Mouse (Mus musculus): ENCODE data around the gene Cep128. TPM values are rescaled to one million over a fixed set of nuclear protein-coding genes. Genes with fewer than 3 reads are reported as not detected.
A peak's percentile ranks its signal among the peaks of the same experiment; 100 is the strongest.

Cep128 gene
- polyA plus RNA-seq, 1 experiment from 2014 or later, result 1.5 TPM

- Histone ChIP-seq H3K36me3 (ENCODE audit: control insufficient read depth, insufficient read depth, low read length) (no peaks in the 10 kb centered on the region), H3K9ac (ENCODE audit: low read length) (no peak overlapping the region), H3K4me3 (ENCODE audit: low read depth, low read length) (no peak overlapping the region), H3K27ac (replicated peaks) (no peak overlapping the region), H3K4me1 (replicated peaks; ENCODE audit: control insufficient read depth, insufficient read depth) (no peaks in the 10 kb centered on the region), H3K4me2 (replicated peaks; ENCODE audit: low read depth) (no peak overlapping the region), H3K27me3 (ENCODE audit: control insufficient read depth, insufficient read depth, low read length) (no peaks in the 10 kb centered on the region), H3K9me3 (ENCODE audit: control insufficient read depth, low read length) (no peaks in the 10 kb centered on the region)
- TF ChIP-seq CTCF (IDR thresholded peaks at IDR 0.05; ENCODE audit: low read depth) (no peak), EP300 (optimal IDR thresholded peaks at IDR 0.05) (no peak)
- WGBS, result 80% methylated on average over 4 of the region's 4 CpGs
- DNase-seq (ENCODE audit: low spot score) (no peak), ATAC-seq (ENCODE audit: low FRiP score, low TSS enrichment) (no peak)
Observed at GRCm38 (mm10) chr12:91103316-91103715, 280.9 kb downstream of the Cep128 start.

GRCm38 (mm10) chr12:91097869-91098268 lies 286.3 kb downstream of the Cep128 start:
- no peaks in the 10 kb centered on the region for H3K27me3 ChIP-seq (ENCODE audit: control insufficient read depth, insufficient read depth, low read length)
- 76% methylated on average over 6 of the region's 6 CpGs for WGBS
- ATAC-seq (ENCODE audit: low FRiP score, low TSS enrichment), result no peak
- H3K4me1 ChIP-seq (replicated peaks; ENCODE audit: control insufficient read depth, insufficient read depth), result no peaks in the 10 kb centered on the region
- DNase-seq (ENCODE audit: low spot score), result no peak
- H3K27ac ChIP-seq (replicated peaks), result no peak overlapping the region
- no peaks in the 10 kb centered on the region for H3K9me3 ChIP-seq (ENCODE audit: control insufficient read depth, low read length)
- H3K4me2 ChIP-seq (replicated peaks; ENCODE audit: low read depth), result no peak overlapping the region
- TF ChIP-seq EP300 (optimal IDR thresholded peaks at IDR 0.05) (no peak), CTCF (IDR thresholded peaks at IDR 0.05; ENCODE audit: low read depth) (no peak)
- H3K36me3 ChIP-seq (ENCODE audit: control insufficient read depth, insufficient read depth, low read length), result no peaks in the 10 kb centered on the region
- H3K4me3 ChIP-seq (ENCODE audit: low read depth, low read length), result no peak overlapping the region
- no peak overlapping the region for H3K9ac ChIP-seq (ENCODE audit: low read length)

GRCm38 (mm10) chr12:91096197-91096596 lies 288.0 kb downstream of the Cep128 start:
- Histone ChIP-seq H3K4me1 (replicated peaks; ENCODE audit: control insufficient read depth, insufficient read depth) (no peaks in the 10 kb centered on the region), H3K36me3 (ENCODE audit: control insufficient read depth, insufficient read depth, low read length) (no peaks in the 10 kb centered on the region), H3K9ac (ENCODE audit: low read length) (no peak overlapping the region), H3K4me3 (ENCODE audit: low read depth, low read length) (no peak overlapping the region), H3K9me3 (ENCODE audit: control insufficient read depth, low read length) (no peaks in the 10 kb centered on the region), H3K27ac (replicated peaks) (no peak overlapping the region), H3K27me3 (ENCODE audit: control insufficient read depth, insufficient read depth, low read length) (no peaks in the 10 kb centered on the region), H3K4me2 (replicated peaks; ENCODE audit: low read depth) (no peak overlapping the region)
- WGBS, result 87% methylated on average over 6 of the region's 6 CpGs
- TF ChIP-seq EP300 (optimal IDR thresholded peaks at IDR 0.05), result no peak
- TF ChIP-seq CTCF (IDR thresholded peaks at IDR 0.05; ENCODE audit: low read depth), result no peak
- DNase-seq (ENCODE audit: low spot score), result no peak
- ATAC-seq (ENCODE audit: low FRiP score, low TSS enrichment), result no peak

GRCm38 (mm10) chr12:91088271-91088670 lies 295.9 kb downstream of the Cep128 start:
- 73% methylated on average over 4 of the region's 4 CpGs for WGBS
- ATAC-seq (ENCODE audit: low FRiP score, low TSS enrichment), result no peak
- DNase-seq (ENCODE audit: low spot score), result no peak

GRCm38 (mm10) chr12:91085967-91086366 lies 298.2 kb downstream of the Cep128 start:
- H3K4me3 ChIP-seq (ENCODE audit: low read depth, low read length), result no peak overlapping the region
- H3K9ac ChIP-seq (ENCODE audit: low read length), result no peak overlapping the region
- no peaks in the 10 kb centered on the region for H3K9me3 ChIP-seq (ENCODE audit: control insufficient read depth, low read length)
- DNase-seq (ENCODE audit: low spot score), result no peak
- H3K36me3 ChIP-seq (ENCODE audit: control insufficient read depth, insufficient read depth, low read length), result no peaks in the 10 kb centered on the region
- no peak for ATAC-seq (ENCODE audit: low FRiP score, low TSS enrichment)
- TF ChIP-seq EP300 (optimal IDR thresholded peaks at IDR 0.05) (no peak), CTCF (IDR thresholded peaks at IDR 0.05; ENCODE audit: low read depth) (no peak)
- no peak overlapping the region for H3K4me2 ChIP-seq (replicated peaks; ENCODE audit: low read depth)
- WGBS, result 89% methylated on average over 9 of the region's 9 CpGs
- no peaks in the 10 kb centered on the region for H3K27me3 ChIP-seq (ENCODE audit: control insufficient read depth, insufficient read depth, low read length)
- H3K4me1 ChIP-seq (replicated peaks; ENCODE audit: control insufficient read depth, insufficient read depth), result no peaks in the 10 kb centered on the region
- no peak overlapping the region for H3K27ac ChIP-seq (replicated peaks)

More at GRCm38 (mm10) chr12:91088271-91088670, 295.9 kb downstream of the Cep128 start:
- H3K36me3 ChIP-seq (ENCODE audit: control insufficient read depth, insufficient read depth, low read length), result no peaks in the 10 kb centered on the region
- no peak overlapping the region for H3K4me3 ChIP-seq (ENCODE audit: low read depth, low read length)
- H3K9ac ChIP-seq (ENCODE audit: low read length), result no peak overlapping the region
- H3K27ac ChIP-seq (replicated peaks), result no peak overlapping the region
- H3K4me2 ChIP-seq (replicated peaks; ENCODE audit: low read depth), result no peak overlapping the region
- H3K9me3 ChIP-seq (ENCODE audit: control insufficient read depth, low read length), result no peaks in the 10 kb centered on the region
- TF ChIP-seq CTCF (IDR thresholded peaks at IDR 0.05; ENCODE audit: low read depth) (peak; percentile 61), EP300 (optimal IDR thresholded peaks at IDR 0.05) (no peak)
- no peaks in the 10 kb centered on the region for H3K4me1 ChIP-seq (replicated peaks; ENCODE audit: control insufficient read depth, insufficient read depth)
- H3K27me3 ChIP-seq (ENCODE audit: control insufficient read depth, insufficient read depth, low read length), result no peaks in the 10 kb centered on the region

- Histone ChIP-seq H3K27ac (replicated peaks) (no peak overlapping the region), H3K27me3 (ENCODE audit: control insufficient read depth, insufficient read depth, low read length) (no peaks in the 10 kb centered on the region), H3K9ac (ENCODE audit: low read length) (no peak overlapping the region), H3K4me3 (ENCODE audit: low read depth, low read length) (no peak overlapping the region), H3K9me3 (ENCODE audit: control insufficient read depth, low read length) (no peaks in the 10 kb centered on the region), H3K36me3 (ENCODE audit: control insufficient read depth, insufficient read depth, low read length) (no peaks in the 10 kb centered on the region), H3K4me2 (replicated peaks; ENCODE audit: low read depth) (no peak overlapping the region), H3K4me1 (replicated peaks; ENCODE audit: control insufficient read depth, insufficient read depth) (no peaks in the 10 kb centered on the region)
- no peak for ATAC-seq (ENCODE audit: low FRiP score, low TSS enrichment)
- DNase-seq (ENCODE audit: low spot score), result no peak
- TF ChIP-seq EP300 (optimal IDR thresholded peaks at IDR 0.05) (no peak), CTCF (IDR thresholded peaks at IDR 0.05; ENCODE audit: low read depth) (no peak)
- 94% methylated on average over 5 of the region's 5 CpGs for WGBS
Observed at GRCm38 (mm10) chr12:91075600-91075999, 308.6 kb downstream of the Cep128 start.
